Mouse (Mus musculus) forebrain, postnatal 0 days (tissue): Measurements from ENCODE around the gene Prkca. TPM values are rescaled to one million over a fixed set of nuclear protein-coding genes. Genes with fewer than 3 reads are reported as not detected.

Experiments used
- ATAC-seq: fragments of 200-750 bp; cut with Nextera tagmentation; 2 replicates; pipeline ENCODE4 v1.8.0; 2017; ENCODE audit warnings: mild to moderate bottlenecking, moderate library complexity
- DNase-seq: peaks from one replicate; pipeline ENCODE4 v3.0.0-alpha.2; 2015
- H3K27ac ChIP-seq: fragments of 300-500 bp; sonication (generic); 2 replicates; pipeline ENCODE4 v1.5.1; 2014; ENCODE audit warnings: low read depth, mild to moderate bottlenecking, antibody characterized with exemption, low read length, moderate library complexity, mixed read lengths
- H3K27me3 ChIP-seq: fragments of 300-500 bp; sonication (generic); 2 replicates; pipeline ENCODE4 v1.6.1; 2014; ENCODE audit warnings: mild to moderate bottlenecking, low read length, mixed read lengths; ENCODE audit not compliant: insufficient read depth
- H3K36me3 ChIP-seq: fragments of 300-500 bp; sonication (generic); 2 replicates; pipeline ENCODE4 v1.6.1; 2014; ENCODE audit warnings: mild to moderate bottlenecking, moderate library complexity; ENCODE audit not compliant: insufficient read depth
- H3K4me1 ChIP-seq: fragments of 300-500 bp; sonication (generic); 2 replicates; pipeline ENCODE4 v1.6.1; 2014; ENCODE audit warnings: antibody characterized with exemption; ENCODE audit not compliant: insufficient read depth
- H3K4me2 ChIP-seq: fragments of 300-500 bp; sonication (generic); 2 replicates; pipeline ENCODE4 v1.6.1; 2014; ENCODE audit warnings: low read depth, mild to moderate bottlenecking, moderate library complexity
- H3K4me3 ChIP-seq: fragments of 300-500 bp; sonication (generic); 2 replicates; pipeline ENCODE4 v1.5.1; 2014; ENCODE audit warnings: low read depth, low read length, mixed read lengths
- H3K9ac ChIP-seq: fragments of 300-500 bp; sonication (generic); 2 replicates; pipeline ENCODE4 v1.6.1; 2014; ENCODE audit warnings: mild to moderate bottlenecking
- H3K9me3 ChIP-seq: fragments of 300-500 bp; sonication (generic); 2 replicates; pipeline ENCODE4 v1.6.1; 2016; ENCODE audit warnings: low read length
- CTCF ChIP-seq: sonication (generic); IDR thresholded peaks from 2 replicates; pipeline ENCODE4 v1.5.1; 2016; ENCODE audit warnings: antibody characterized with exemption, control low read depth, low read depth
- WGBS: fragments of 180-500 bp; shearing (Covaris S2); extraction: QIAGEN DNeasy Blood & Tissue Kit; methylation state at CpG from one replicate; pipeline ENCODE4 v1.1.7; 2014; 5-methylcytosine and 5-hydroxymethylcytosine counted together
- polyA plus RNA-seq: library from polyadenylated mRNA; unstranded; fragments of >200 nt; fragmentation: Nextera tagmentation; extraction: Ambion mirVana; gene quantifications from 2 replicates; pipeline ENCODE4 v1.2.1, GENCODE M21; 2015
- total RNA-seq: library from RNA; depleted of rRNA; stranded (reverse); fragments of >200 nt; gene quantifications from 2 replicates; pipeline ENCODE4 v1.2.3, GENCODE M21; 2014

The Prkca gene
- total and polyA plus RNA-seq, 2 experiments from 2014 or later: 5.0 to 30.0 TPM

- 94% methylated on average over 3 of the region's 3 CpGs for WGBS
- TF ChIP-seq CTCF: no peak
These were observed 146.9 kb downstream of the Prkca start for GRCm38 (mm10) chr11:108196796-108197195.

GRCm38 (mm10) chr11:108190298-108190697 is 153.4 kb downstream of the Prkca start:
- Histone ChIP-seq H3K4me3 (no peak overlapping the region), H3K27ac (no peak overlapping the region), H3K9me3 (no peaks in the 10 kb centered on the region), H3K27me3 (no peaks in the 10 kb centered on the region), H3K4me2 (no peak overlapping the region), H3K9ac (no peak overlapping the region), H3K4me1 (no peaks in the 10 kb centered on the region), H3K36me3 (no peaks in the 10 kb centered on the region)
- ATAC-seq (no peak), DNase-seq (no peak)
- 94% methylated on average over 6 of the region's 6 CpGs for WGBS
- TF ChIP-seq CTCF: no peak

More at GRCm38 (mm10) chr11:108196796-108197195, 146.9 kb downstream of the Prkca start:
- DNase-seq (no peak), ATAC-seq (no peak)
- Histone ChIP-seq H3K27me3 (no peaks in the 10 kb centered on the region), H3K4me1 (no peaks in the 10 kb centered on the region), H3K9ac (0 out of 2 replicates have a peak overlapping the region, but pooled peaks have one; percentile 6), H3K4me3 (no peak overlapping the region), H3K4me2 (no peak overlapping the region), H3K27ac (no peak overlapping the region), H3K9me3 (no peaks in the 10 kb centered on the region), H3K36me3 (no peaks in the 10 kb centered on the region)

- DNase-seq: no peak
- Histone ChIP-seq H3K9ac (no peak overlapping the region), H3K9me3 (no peaks in the 10 kb centered on the region), H3K4me2 (no peak overlapping the region), H3K36me3 (no peaks in the 10 kb centered on the region), H3K4me3 (no peak overlapping the region), H3K4me1 (no peaks in the 10 kb centered on the region), H3K27me3 (no peaks in the 10 kb centered on the region), H3K27ac (no peak overlapping the region)
- WGBS: 83% methylated on average over 3 of the region's 3 CpGs
- ATAC-seq: no peak
- TF ChIP-seq CTCF: no peak
These were observed 154.4 kb downstream of the Prkca start for GRCm38 (mm10) chr11:108189362-108189761.

GRCm38 (mm10) chr11:108182421-108182820 is 161.3 kb downstream of the Prkca start:
- H3K27me3 ChIP-seq: no peaks in the 10 kb centered on the region
- no peak for ATAC-seq
- 80% methylated on average over 5 of the region's 5 CpGs for WGBS
- H3K36me3 ChIP-seq: no peaks in the 10 kb centered on the region
- no peaks in the 10 kb centered on the region for H3K9me3 ChIP-seq
- H3K27ac ChIP-seq: no peak overlapping the region
- H3K4me2 ChIP-seq: no peak overlapping the region
- DNase-seq: no peak
- H3K4me1 ChIP-seq: peaks cover 16% of the 10 kb centered on the region
- H3K4me3 ChIP-seq: no peak overlapping the region
- TF ChIP-seq CTCF: no peak
- no peak overlapping the region for H3K9ac ChIP-seq

- 37% methylated on average over 10 of the region's 10 CpGs for WGBS
- H3K9ac ChIP-seq: no peak overlapping the region
- H3K27ac ChIP-seq: peak overlapping the region; percentile 16; the same call in 1 of the 2 replicates
- no peak overlapping the region for H3K4me3 ChIP-seq
- no peaks in the 10 kb centered on the region for H3K36me3 ChIP-seq
- peak; percentile 85 for ATAC-seq
- no peaks in the 10 kb centered on the region for H3K27me3 ChIP-seq
- DNase-seq: peak; percentile 47
- H3K4me2 ChIP-seq: no peak overlapping the region
- no peak for TF ChIP-seq CTCF
- peaks cover 16% of the 10 kb centered on the region for H3K4me1 ChIP-seq
- no peaks in the 10 kb centered on the region for H3K9me3 ChIP-seq
These were observed 162.6 kb downstream of the Prkca start for GRCm38 (mm10) chr11:108181012-108181713.

GRCm38 (mm10) chr11:108178802-108179201 is 164.9 kb downstream of the Prkca start:
- TF ChIP-seq CTCF: no peak
- Histone ChIP-seq H3K27ac (no peak overlapping the region), H3K36me3 (no peaks in the 10 kb centered on the region), H3K9me3 (no peaks in the 10 kb centered on the region), H3K4me3 (no peak overlapping the region), H3K9ac (no peak overlapping the region), H3K27me3 (no peaks in the 10 kb centered on the region), H3K4me2 (no peak overlapping the region), H3K4me1 (peaks cover 16% of the 10 kb centered on the region)
- DNase-seq (no peak), ATAC-seq (no peak)
- whole genome bisulfite sequencing: 84% methylated on average over 5 of the region's 5 CpGs

- TF ChIP-seq CTCF: no peak
These were observed 165.5 kb downstream of the Prkca start for GRCm38 (mm10) chr11:108178258-108178657.

More at GRCm38 (mm10) chr11:108178258-108178657, 165.5 kb downstream of the Prkca start:
- no peak overlapping the region for H3K27ac ChIP-seq
- DNase-seq: no peak
- H3K4me2 ChIP-seq: no peak overlapping the region
- 96% methylated on average over 3 of the region's 3 CpGs for WGBS
- H3K9me3 ChIP-seq: no peaks in the 10 kb centered on the region
- no peak overlapping the region for H3K9ac ChIP-seq
- no peaks in the 10 kb centered on the region for H3K27me3 ChIP-seq
- ATAC-seq: no peak
- peaks cover 16% of the 10 kb centered on the region for H3K4me1 ChIP-seq
- H3K4me3 ChIP-seq: no peak overlapping the region
- no peaks in the 10 kb centered on the region for H3K36me3 ChIP-seq
